Mouse (Mus musculus): ENCODE measurements around the gene Mfsd14a.

- TF ChIP-seq POLR2A (IDR thresholded peaks at IDR 0.05; ENCODE audit: low read depth, low read length) (no peak), CTCF (IDR thresholded peaks at IDR 0.05; ENCODE audit: extremely low read depth, insufficient read length, insufficient replicate concordance, low read depth, low read length) (no peak)
Observed at GRCm38 (mm10) chr3:116635799-116636198, 26.7 kb downstream of the Mfsd14a start.

Measured in small intestine, adult 2 months (tissue).